Mouse (Mus musculus) right cerebral cortex, postnatal 14 days (tissue): Measurements from ENCODE around the gene Sec14l3.
A peak's percentile ranks its signal among the peaks of the same experiment; 100 is the strongest.
"Not testable (repeated sequence)": the region's sequence is repeated elsewhere in the genome, so short reads cannot be mapped to it uniquely, and the experiment has no call there.

Experiments used
- DNase-seq: peaks from one replicate; pipeline ENCODE4 v3.0.0; 2022

Sec14l3 gene

DNA sequence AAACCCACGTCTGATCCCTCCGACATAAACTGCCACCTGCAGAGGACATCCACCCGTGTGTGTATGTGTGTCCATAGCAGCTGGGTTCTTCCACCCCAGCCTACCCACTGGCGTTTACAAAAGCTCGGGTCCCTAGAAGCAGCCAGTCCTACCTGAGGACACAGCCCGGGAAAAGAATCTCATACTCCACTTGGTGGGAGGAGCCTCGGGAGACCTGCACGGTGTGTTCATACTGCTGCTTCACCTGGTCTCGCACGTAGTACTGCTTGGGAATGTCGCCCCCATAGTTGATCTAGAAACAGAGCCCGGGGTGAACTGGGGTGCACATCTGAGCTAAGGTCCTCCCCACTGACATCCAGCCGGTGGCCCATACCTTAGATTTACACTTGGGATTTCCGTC, 38.9 kb downstream of the Sec14l3 start:
- DNase-seq: no peak

DNA sequence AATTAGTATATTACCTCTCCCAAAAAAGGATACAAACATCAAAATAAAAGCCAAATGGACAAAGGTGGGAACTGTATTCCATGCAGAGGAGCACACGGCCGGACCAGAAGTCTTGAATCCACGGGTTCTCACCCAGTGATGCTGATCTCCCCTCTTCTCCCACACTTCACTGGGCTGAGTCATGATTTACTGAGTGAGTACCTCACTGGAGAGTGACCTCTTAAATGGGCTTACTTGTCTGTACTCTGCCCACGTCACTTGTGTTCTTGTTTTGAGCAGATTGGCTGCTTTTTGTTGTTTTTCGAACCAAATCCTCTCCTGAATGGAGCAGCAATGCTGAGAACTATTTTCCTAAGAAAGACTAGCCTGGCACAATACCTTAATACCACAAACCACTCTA, 40.3 kb downstream of the Sec14l3 start:
- DNase-seq: no peak

DNA sequence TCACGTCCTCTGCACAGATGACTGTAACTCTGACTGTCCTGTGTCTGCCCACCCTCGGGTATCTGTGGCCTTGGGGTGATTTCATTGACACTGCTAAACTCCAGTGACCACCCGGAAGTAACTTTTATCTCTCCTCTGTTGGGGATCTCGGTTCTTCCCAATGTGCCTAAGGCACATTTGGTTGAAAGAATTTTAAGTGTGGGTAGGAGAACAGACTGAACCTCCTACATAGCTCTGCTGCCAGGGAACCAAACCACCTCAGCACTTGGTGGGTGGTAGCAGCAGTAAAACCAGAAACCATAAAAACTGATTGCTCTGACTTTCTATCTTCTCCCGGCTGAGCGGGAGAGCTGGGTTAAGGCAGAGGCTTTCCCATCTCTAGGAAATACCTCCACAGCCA, 40.8 kb downstream of the Sec14l3 start:
- no peak for DNase-seq

DNA sequence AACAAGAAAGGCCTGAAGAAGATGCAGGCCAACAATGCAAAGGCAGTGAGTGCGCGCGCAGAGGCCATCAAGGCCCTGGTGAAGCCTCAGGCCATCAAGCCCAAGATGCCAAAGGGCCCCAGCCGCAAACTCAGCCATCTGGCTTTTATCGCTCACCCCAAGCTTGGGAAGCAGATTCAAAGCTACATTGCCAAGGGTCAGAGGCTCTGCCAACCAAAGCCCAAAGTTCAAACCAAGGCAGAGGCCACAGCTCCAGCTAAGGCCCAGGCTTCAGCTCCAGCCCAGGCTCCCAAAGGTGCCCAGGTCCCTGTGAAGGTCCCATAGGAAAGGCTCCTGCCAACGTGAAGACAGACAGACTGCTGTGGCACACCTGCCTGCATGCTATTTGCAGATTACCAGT, 43.3 kb downstream of the Sec14l3 start:
- DNase-seq: not testable (repeated sequence)

DNA sequence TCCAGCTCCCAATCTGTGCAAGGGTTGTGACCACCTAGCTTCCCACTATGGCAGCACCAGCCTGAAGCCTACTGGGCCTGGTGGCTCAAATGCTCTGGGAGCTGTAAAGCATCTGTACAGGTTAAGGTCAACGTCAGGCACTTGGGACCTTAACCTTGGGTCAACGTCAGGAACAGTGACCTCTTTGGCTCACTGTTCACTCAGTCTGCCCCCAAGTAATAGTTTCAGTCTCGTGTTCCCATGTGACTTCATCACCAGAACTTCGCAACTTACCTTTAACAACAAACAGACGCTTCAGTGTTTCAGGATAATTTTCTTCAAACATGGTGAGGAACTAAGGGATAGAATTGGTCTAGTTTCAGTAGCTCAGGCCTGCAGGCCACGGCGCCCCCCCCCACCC, 44.0 kb downstream of the Sec14l3 start:
- no peak for DNase-seq

DNA sequence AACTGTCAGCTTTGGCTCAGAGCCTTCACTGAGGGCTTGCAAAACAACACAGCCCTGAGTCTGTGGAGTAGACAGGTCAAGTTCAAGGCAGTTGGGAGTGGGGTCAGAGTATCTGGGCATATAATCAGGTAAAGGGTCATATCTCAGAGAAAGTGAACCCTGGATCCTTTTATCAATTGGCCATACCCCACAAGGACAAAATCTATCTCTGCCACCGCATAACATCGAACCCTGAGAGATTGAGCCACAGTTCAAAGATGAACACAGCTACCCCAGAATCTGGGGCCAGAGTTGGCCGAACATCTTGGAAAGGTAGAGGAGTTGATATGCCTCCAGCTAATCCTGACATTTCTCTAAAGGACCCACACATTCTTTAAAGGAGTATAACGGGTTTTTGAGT, 47.4 kb downstream of the Sec14l3 start:
- no peak for DNase-seq

DNA sequence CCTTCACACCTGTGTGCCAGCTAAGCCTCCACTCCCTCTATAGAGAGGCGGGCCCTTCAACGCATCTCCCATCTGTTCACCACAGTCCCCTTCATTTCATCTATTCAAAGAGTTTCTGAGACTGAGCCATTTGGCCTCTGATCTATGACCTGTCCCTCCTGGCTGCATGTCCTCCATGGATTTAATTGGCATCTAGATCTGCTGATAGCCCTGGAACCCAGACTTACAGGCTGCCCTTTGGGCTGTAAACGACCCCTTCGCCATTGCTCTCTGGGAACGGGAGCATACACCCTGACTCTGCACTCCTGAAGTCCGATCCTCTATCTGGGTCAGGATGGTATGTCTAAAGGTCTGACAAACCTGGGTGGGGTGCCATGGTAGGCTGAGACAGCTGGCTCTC, 48.2 kb downstream of the Sec14l3 start:
- DNase-seq: no peak

DNA sequence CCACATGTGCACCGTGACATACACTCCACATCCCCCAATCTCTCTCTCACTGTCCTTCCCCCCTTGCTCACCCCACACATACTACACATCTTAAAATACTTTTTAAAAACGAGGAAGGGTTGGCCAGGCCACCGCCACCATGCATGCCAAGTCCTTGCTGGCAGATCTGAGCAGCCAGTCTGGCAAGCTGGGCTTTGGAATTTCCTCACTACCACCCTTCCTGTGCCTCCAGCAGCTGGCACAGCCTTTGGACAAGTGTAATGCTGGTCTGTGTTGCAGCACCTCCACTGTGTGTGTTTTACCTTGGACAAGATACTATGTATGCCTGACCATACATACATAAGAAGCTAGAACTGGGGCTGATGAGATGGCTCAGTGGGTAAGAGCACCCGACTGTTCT, 48.9 kb downstream of the Sec14l3 start:
- DNase-seq: no peak

DNA sequence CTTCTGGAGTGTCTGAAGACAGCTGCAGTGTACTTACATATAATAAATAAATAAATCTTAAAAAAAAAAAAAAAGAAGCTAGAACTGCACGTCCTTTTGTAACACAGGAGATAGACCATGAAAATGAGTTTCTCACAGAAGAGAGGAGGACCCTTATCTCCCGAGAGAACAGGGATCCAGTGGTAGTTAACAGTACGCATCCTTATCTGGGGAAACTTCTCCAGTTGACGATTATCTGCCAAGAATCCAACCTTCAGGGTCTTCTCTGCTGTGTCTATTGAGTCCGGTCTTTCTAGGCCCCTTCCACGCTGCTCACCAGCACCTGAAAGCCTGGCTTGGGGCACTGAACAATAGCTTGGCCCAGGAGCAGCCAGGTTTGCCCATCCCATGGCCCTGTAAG, 49.3 kb downstream of the Sec14l3 start:
- no peak for DNase-seq

DNA sequence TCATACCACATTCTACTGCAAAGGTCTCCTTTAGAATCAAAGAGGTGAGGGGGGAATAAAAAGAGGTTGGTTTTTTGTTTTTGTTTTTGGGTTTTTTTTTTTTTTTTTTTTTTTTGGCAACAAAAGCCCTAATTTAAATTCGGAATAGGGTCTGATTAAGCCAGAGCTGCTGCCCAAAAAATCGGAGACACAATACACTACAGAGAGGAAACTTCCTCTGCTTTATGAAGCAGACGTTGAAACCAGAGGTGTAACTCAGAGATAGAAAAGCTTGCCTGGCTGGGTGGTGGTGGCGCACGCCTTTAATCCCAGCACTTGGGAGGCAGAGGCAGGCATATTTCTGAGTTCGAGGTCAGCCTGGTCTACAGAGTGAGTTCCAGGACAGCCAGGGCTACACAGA, 49.9 kb downstream of the Sec14l3 start:
- not testable (repeated sequence) for DNase-seq

DNA sequence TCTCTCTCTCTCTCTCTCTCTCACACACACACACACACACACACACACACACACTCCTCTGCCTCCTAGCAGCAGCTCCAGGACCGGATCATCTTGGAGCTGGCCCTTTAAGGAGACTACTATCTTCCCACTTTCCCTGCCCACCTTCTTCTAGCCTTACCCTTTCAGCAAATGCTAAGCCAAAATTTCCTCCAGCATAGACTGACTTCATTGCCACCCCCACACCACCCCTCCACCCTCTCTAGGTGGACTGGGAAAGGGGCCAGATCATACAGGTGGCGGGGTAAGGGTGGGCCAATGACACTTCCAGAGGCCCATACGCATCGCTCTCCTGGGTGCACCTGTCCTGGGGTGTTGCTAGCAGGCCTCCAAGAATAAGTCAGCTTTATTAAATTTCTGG, 50.8 kb downstream of the Sec14l3 start:
- DNase-seq: no peak

DNA sequence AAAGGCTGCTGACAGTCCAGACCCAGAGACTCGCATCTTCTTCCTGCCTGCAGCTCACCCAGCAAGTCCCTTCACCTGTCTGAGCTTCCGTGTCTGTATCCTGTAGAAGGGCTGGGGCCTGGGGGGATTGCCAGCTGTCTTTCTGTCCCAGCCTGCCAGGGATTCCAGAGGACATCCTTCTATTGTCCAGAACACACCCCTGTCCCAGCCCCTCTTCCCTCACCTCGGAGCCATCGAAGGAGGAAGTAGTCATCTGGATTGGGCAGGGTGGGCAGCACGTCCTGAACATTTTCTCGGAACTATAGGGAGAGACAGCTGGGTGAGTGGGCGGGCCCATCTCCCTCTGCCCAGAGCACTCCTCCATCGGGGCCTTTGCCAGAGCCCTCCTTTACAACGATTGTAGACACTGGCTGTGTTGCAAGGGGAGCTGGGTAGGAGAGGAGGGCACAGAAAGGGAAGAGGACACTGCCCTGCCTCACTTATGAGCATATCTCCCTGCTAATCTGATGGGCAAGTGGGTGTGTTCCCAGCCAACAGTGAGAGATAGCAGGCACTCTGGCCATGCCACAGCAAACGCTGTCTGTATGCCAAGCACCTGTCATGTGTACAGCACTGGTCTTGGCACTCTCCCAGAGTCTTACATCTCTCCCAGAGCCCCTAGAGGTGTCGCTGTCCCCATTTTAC, 52.0 kb downstream of the Sec14l3 start:
- DNase-seq: peak; percentile 59

DNA sequence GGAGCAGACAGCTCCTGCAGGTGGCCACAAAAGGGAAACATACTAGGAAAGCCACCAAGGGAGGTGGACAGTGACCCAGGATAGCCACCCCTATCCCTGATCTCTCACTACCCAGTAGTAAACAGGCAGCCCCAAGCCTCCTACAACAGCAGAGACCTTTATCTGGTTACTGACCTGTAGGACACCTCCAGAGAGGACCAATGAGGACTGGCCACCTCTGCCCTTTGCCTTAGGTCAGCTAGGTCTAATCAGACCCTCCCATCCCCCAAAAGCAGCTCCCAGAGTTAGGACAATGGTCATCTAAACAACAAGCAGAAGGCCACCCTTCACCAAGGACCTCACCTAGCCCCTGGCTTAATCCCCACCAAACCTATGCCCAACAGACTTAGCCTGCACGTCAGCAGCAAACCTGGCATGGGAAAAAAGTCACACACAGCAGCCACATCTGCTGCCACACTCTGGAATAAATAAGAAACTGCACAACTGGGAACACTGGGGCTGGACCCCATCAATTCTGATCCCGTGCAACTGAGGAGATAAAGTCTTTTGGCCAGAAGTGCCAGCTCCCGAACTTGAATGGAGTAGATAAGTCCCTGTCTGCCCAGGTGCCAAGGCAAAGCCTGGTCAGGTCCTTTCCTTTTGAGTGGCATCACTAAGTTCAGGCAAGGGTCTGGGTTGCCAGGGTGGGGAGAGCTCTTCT, 52.9 kb downstream of the Sec14l3 start:
- DNase-seq: no peak

DNA sequence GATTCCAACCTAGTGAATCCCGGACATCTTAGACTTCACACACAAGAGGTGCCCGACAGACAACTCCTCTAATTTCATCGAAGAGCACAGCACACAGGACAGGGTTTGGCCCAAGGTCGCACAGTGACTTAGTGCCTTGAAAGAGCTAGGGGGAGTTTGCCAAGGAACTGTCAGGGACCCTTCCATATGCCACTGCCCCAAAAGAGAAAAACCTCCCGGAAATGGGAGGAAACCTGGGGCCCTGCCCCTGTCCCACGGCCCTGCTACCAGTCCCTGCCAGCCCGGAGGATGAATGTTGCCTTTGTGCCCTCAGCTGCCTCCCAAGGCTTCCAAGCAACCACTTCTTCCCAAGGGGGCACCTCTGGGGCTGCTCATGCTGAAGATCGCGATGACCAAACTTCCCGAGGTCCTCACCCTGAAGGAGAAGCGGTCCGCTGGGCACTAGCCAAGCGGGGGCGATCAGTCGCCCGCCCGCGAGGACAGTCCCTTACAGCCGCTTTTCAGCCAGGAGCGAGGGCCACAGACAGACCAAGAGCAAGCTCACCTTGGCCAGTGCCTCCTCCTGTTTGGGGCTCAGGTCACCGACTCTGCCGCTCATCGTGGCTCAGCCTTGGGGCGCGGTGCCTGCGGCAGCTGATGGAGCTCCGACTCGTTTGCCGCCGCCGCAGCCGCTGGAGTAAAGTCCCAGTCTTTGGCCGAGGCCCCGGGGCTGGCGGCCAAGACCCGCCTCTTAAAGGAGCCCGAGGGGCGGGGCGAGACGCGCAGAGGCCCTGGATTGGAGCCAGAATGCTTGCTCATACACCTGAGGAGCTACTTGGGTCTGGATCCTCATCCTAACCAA, 53.7 kb downstream of the Sec14l3 start:
- DNase-seq: peak; percentile 78

DNA sequence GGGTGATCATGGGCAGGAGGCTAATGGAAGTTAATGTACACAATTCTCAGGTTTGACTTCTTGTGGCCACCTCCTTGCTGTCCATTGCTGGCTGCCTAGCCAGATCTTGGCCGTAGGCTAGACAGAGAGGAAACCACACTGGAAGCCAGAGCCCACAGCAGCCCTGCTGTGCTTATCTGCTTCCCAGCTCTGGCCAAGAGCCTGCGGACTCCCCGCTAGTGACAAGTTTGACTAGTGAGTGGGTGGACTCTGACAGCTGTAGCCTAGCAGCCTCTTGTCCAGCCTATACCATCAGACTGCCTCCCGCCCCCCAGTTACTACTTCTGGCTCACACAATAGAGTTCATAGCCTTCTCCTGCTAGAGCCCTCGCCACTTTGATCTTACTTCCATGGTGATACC, 55.0 kb downstream of the Sec14l3 start:
- DNase-seq: no peak

DNA sequence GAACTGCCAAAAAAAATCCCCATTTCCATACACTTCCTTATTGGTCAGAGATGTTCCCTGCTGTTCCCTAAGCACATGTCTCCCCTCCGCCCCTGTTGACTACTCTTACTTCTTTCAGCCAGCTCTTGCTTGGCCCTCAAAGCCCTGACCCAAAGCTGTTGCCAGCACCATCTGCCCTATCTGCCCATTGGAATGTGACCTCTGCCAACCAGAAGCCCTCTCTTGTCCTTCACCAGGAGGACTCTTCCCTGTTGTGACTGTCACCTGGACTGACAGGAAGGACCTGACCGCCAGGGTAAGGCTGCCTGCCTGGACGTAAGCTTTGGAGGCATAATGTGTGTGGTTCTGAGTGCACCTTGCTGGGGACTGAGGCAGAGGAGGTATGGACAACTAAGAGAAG, 57.0 kb downstream of the Sec14l3 start:
- no peak for DNase-seq

DNA sequence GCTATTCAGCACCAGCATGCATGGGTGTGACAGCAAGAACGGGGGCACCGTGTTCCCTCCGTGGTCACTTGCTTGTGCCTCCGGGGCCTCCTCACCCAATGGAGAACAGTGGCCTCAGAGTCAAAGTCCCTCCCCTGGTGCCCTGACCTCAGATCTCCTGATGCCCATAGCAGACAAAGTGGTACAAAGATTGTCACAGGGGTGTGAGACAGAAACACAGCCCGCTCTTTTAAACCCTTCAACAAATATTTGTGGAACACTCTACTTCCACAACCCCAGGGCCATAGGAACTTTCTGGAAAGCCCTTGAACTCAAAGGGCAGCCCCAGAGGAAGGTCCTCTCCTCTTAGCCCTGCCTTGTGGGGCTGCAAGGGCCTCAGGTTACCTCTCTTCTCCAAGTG, 57.6 kb downstream of the Sec14l3 start:
- no peak for DNase-seq

DNA sequence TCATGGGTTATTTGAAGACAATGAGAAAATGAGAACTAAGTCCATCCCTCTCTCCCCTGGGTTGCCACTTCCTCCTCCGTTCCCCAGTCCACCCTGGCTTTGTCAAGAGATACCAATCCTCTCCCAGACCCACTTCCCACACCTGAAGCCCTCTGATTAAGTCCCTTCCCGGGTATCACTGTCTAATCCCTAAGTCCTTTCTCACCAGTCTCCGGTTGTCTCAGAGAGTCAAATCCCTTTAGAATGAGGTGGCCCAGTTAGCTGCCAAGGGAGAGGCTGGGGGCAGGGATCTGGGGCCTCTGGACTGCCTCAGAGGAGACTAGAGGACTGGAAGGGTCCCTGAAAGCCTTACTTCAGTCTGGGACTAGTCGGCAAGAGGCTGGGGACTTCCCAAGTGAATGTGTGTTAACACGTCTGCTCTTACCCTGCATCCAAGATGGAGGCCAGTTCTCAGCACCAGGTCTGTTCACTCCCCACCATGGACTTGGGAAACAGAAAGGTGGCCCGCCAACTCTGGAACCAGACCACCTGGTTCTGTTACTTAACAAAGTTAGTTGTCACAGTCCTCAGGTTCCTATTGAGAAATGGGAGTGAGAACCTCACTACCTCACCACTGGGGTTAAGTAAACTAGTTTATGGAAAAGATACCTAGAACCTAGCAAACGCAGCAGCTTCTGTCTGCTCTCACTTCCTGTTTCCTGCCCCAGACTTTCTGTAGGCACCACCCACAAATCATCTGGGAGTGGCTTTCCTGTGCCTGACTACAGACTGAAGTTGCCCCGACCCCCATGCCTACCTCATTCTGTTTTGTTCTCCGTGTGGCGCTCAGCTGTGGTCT, 58.3 kb downstream of the Sec14l3 start, which contains the start of gene Sec14l2:
TSS of gene Sec14l2 (minus strand) at position 674 of the 838 bp plus-strand sequence.
- no peak for DNase-seq

DNA sequence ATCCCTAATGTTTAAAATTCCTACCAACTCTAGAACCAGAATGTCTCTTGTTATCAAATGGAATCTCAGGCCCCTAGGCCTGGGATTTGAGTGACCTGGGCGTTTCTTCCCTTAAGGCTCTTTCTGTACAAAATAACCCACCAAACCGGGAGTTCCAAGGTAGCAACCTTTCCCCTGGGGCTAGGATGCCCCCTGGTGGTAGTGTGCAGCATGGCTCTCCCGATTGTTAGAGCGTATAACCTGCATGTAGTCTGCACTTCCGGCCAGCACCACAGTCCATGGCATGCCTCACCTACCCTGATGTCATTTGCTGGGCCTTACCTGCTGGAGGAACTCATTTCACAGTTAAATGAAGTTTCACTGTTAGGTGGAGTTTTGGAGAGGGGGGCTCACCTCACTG, 59.3 kb downstream of the Sec14l3 start:
- DNase-seq: peak; percentile 37

DNA sequence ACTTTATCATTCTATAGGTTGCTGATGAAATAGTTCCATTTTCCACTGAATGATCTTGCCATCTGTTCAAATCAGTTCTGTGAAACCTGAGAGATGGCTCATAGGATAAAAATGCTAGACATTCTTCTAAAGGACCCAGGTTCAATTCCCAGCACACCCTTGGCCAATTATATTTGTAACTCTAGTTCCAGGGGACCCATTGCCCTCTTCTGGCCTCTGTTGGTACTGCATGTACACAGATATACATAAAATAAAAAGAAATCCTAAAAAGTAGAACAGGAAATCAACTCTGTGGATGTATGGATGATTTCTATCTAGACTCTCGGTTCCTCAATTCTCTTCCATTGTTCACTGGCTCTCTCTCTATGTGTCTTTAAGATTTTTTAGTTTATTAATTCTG, 62.4 kb downstream of the Sec14l3 start:
- DNase-seq: no peak
